Mouse (Mus musculus): ENCODE data around the gene Cd164l2.

- TF ChIP-seq USF1 (IDR thresholded peaks at IDR 0.05; ENCODE audit: low read depth): no peak
- no peak for TF ChIP-seq MYOD1 (IDR thresholded peaks at IDR 0.05; ENCODE audit: control insufficient read depth in 1 of 3, insufficient read length in 2 of 3, low read depth in 2 of 3)
- TF ChIP-seq CEBPB (IDR thresholded peaks at IDR 0.05; ENCODE audit: insufficient read depth, poor library complexity, severe bottlenecking): no peak
These were observed 14.1 kb upstream of the Cd164l2 start for GRCm38 (mm10) chr4:133197801-133198286.

Data from myocyte (in vitro differentiated cells).